Mouse (Mus musculus) thymus, adult 2 months (tissue): Measurements from ENCODE around the gene Irf6.

Source experiments
- CTCF ChIP-seq: fragments of 200-500 bp; IDR thresholded peaks from 2 replicates; pipeline ENCODE4 v1.5.1; 2012; ENCODE audit warnings: mild to moderate bottlenecking, control low read depth, low read length, moderate library complexity, borderline replicate concordance; ENCODE audit not compliant: control insufficient read depth, poor library complexity, insufficient read depth; ENCODE audit errors: extremely low read depth
- POLR2A ChIP-seq: fragments of 200-500 bp; IDR thresholded peaks from 2 replicates; pipeline ENCODE4 v1.6.1; 2012; ENCODE audit warnings: mild to moderate bottlenecking, low read length, control low read depth, moderate library complexity; ENCODE audit not compliant: control insufficient read depth, poor library complexity, insufficient read depth; ENCODE audit errors: extremely low read depth

GRCm38 (mm10) chr1:193191675-193192283, 38.9 kb downstream of the Irf6 start:
- no peak for TF ChIP-seq CTCF
- TF ChIP-seq POLR2A, result no peak
